Mouse (Mus musculus) B cell, adult 2 months (primary cell): ENCODE data around the gene Cxcl2.

Source experiments
- DNase-seq, 2 experiments: peaks; one replicate each; pipeline ENCODE4 v3.0.0; 2022

Gene Cxcl2

GRCm38 (mm10) chr5:90903339-90904020, at the start of gene Cxcl2:
Cxcl2 (plus strand) TSS chr5:90903871.
- DNase-seq, result peak; percentile 17 to 38

- no peak for DNase-seq
Observed at GRCm38 (mm10) chr5:90855308-90856230, 48.1 kb upstream of the Cxcl2 start.

DNA sequence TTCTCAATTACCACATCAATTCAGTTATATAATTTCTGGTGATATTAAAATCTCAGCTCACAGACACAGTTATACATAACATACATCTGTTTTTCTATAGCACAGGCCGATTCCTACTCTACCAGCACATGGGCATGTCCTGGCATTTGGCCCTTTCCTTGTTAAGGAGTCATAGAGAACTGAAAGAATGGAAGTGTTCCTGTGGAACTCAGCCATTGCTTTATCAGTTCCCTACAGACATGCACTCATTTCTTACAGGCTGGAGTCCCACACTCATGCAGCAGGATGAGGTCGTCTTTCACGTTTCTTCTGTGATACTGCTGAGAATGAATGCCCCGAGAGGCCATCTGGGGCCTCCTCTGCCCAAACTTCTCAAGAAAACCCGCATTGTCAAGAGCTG, 46.2 kb upstream of the Cxcl2 start:
- DNase-seq, result no peak

DNA sequence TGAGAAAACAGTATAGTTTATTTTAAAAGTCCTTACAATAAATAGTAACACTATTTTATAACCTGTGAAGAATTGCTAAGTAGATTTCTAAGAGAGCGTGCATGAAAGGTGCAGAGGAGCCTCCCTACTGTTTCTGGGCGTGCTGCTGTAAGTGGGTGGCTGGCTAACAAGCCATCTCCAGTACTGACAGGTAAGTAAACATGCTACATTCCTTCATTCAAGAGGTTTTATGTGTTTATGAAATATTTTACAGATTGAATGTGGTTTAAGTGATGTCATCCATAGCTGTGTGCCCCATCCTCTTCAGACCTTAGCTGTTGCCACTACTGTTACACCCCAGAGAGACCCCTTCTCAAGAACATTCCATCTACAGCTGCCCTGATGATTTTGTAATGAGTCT, 45.2 kb upstream of the Cxcl2 start:
- DNase-seq, result no peak

GRCm38 (mm10) chr5:90859031-90859430, 44.6 kb upstream of the Cxcl2 start:
- no peak for DNase-seq

- DNase-seq, result no peak
Observed at GRCm38 (mm10) chr5:90861876-90862375, 41.7 kb upstream of the Cxcl2 start.

DNA sequence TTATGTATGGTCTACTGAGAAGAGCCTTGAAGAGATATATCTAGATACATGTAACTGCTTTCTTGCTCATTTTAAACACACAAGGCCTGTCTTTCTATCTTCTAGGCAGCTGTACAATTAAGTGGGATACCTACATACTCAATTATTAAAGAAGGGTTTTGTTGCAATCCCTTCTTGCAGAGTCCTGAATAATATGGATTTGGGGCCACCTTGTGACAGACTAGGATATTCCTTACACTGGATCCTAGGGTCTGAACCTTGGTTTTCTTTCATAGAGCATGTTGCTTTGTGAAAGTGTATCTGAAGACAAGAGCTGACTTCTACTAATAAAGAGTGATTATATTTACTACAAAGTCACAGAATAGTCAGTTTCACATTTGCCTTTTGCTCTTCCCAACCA, 36.9 kb upstream of the Cxcl2 start:
- DNase-seq, result no peak

- no peak for DNase-seq
Observed at GRCm38 (mm10) chr5:90872377-90872776, 31.3 kb upstream of the Cxcl2 start.

DNA sequence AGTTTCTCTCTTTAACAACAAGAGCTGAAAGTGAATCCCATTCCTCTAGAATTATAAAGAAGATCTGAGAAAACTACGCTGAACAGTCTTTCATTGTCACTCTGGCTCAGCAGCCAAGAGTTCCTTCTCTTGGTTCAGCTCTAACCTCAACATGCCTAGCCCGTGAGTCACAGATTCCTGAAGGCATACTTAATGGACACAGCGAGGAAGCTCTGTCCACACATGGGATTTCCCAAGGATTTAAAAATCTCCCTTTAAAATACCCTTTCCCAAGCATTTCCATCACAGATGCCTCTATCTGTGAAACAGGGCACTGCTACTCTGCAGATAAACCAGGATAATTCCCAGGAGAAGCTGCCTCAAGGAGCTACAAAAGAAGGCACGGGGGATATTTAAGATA, 27.6 kb upstream of the Cxcl2 start:
- DNase-seq, result no peak

GRCm38 (mm10) chr5:90876471-90877172, 27.0 kb upstream of the Cxcl2 start:
- DNase-seq, result no peak

DNA sequence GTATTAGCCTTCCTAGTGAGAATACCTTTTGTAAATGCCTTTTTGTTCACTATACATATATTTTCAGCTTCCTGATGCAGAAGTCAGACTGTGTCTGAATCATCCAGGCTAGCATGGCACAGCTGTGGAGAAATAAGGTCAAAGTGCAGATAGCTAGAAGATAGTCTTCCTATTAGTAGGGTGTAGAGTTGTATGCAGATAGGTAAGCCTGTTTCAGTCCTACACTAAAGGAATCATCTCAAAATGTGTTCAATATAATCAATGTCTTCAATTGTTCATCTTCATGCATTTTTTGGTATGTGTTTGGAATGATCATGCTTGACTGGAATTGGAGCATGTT, 26.5 kb upstream of the Cxcl2 start:
- no peak for DNase-seq

GRCm38 (mm10) chr5:90879307-90880014, 24.2 kb upstream of the Cxcl2 start:
- no peak for DNase-seq

GRCm38 (mm10) chr5:90880335-90880850, 23.3 kb upstream of the Cxcl2 start:
- no peak for DNase-seq

GRCm38 (mm10) chr5:90881021-90881420, 22.6 kb upstream of the Cxcl2 start:
- DNase-seq, result no peak

DNA sequence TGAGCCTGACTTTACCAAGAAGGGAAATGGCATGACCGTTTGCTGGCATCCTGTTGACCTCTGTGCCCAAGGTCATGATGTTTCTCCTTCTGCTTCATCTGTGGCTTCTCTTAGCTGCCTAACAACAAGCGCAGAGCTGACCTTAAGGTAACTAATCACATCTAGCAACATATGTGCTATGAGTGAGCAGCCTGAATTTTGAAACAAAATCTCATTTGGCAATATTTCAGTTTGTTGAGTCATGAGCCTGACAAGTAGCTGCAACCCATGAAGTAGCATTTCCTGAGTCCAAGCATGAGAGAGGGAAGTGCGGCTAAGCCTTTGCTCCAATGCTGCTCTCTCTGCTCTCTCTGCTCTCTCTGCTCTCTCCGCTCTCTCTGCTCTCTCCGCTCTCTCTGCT, 22.0 kb upstream of the Cxcl2 start:
- peak in 1 of 2 experiments; percentile 3 for DNase-seq

DNA sequence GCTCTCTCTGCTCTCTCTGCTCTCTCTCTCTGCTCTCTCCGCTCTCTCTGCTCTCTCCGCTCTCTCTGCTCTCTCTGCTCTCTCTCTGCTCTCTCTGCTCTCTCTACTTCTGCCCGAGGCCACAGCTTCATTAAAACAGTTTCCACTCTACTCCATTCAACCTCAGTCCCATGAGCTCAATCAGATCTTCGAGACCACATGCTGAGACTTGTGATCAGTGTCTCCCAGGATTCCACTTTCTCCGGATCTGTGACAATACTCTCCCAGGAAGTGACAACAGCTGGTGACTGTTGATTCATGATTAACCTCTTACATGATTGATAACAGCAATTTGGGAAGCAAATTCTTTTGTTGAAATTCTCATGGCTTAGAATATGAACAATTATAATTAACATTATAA, 21.5 kb upstream of the Cxcl2 start:
- no peak for DNase-seq

- no peak for DNase-seq
Observed at GRCm38 (mm10) chr5:90884628-90885242, 18.9 kb upstream of the Cxcl2 start.

GRCm38 (mm10) chr5:90888661-90889060, 15.0 kb upstream of the Cxcl2 start:
- no peak for DNase-seq

DNA sequence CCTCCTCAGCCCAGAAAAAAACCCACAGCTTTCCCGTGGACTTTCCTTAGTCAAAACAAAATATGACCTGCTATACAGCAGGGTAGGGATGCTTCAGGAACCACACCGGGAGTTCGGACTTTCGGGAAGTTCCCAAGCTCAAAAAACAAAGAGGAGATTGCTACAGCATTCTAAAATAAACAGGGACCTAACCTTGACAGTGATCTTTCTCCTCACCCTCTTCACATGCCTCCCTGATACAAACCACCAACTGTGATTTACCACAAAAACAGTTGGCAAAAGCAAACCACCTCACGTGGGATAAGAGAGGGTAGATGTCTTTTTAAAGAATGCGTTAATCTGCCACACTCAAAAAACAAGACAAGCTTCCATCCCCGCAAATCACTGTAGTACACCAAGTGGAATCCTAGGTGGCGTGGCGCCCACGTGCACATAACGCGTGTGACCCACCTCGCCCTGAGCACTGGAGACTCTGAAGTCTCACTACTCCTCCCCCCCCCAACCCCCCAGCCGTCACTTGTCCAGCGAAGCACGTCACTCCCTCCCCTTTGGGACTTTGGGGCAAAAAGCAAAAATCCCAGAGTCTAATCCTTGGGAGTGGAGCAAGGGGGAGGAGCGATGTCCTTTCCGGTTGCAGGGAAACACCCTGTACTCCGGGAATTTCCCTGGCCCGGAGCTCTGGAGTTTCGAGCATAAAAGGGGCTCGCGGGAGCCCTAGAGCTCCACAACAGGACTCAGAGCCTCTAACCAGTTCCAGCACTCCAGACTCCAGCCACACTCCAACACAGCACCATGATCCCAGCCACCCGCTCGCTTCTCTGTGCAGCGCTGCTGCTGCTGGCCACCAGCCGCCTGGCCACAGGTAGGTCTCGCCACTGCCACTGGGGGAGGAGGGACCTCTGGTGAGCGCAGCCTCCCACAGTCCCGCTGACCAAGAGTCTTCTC, 12.9 kb upstream of the Cxcl2 start, which contains the start of gene Cxcl1:
Cxcl1 (plus strand) TSS at position 723 of the 945 bp plus-strand sequence.
- no peak for DNase-seq

- no peak for DNase-seq
Observed at GRCm38 (mm10) chr5:90891464-90891813, 12.2 kb upstream of the Cxcl2 start.

- no peak for DNase-seq
Observed at GRCm38 (mm10) chr5:90894231-90894630, 9.4 kb upstream of the Cxcl2 start.
